Mouse (Mus musculus) heart, embryonic 15.5 days (tissue): ENCODE measurements around the gene Grik4. TPM values are rescaled to one million over a fixed set of nuclear protein-coding genes. Genes with fewer than 3 reads are reported as not detected.

ENCODE experiments used
- ATAC-seq: fragments of 200-750 bp; cut with Nextera tagmentation; replicated peaks from 2 replicates; pipeline ENCODE4 v1.8.0; 2017; ENCODE audit warnings: low read depth, moderate TSS enrichment; ENCODE audit not compliant: insufficient number of reproducible peaks, insufficient read depth, low FRiP score
- H3K27ac ChIP-seq: fragments of 300-500 bp; sonication (generic); 2 replicates; pipeline ENCODE4 v1.5.1; 2015; ENCODE audit warnings: mild to moderate bottlenecking, inconsistent platforms
- H3K27me3 ChIP-seq: fragments of 300-500 bp; sonication (generic); 2 replicates; pipeline ENCODE4 v1.6.1; 2015; ENCODE audit warnings: inconsistent platforms
- H3K36me3 ChIP-seq: fragments of 300-500 bp; sonication (generic); 2 replicates; pipeline ENCODE4 v1.6.1; 2015; ENCODE audit warnings: mild to moderate bottlenecking, inconsistent platforms
- H3K4me1 ChIP-seq: fragments of 300-500 bp; sonication (generic); replicated peaks from 2 replicates; pipeline ENCODE4 v1.6.1; 2015; ENCODE audit warnings: inconsistent platforms
- H3K4me2 ChIP-seq: fragments of 300-500 bp; sonication (generic); 2 replicates; pipeline ENCODE4 v1.6.1; 2015; ENCODE audit warnings: inconsistent platforms, mild to moderate bottlenecking, moderate library complexity
- H3K4me3 ChIP-seq: fragments of 300-500 bp; sonication (generic); 2 replicates; pipeline ENCODE4 v1.5.1; 2015; ENCODE audit warnings: mild to moderate bottlenecking, inconsistent platforms
- H3K9ac ChIP-seq: fragments of 300-500 bp; sonication (generic); 2 replicates; pipeline ENCODE4 v1.6.1; 2015; ENCODE audit warnings: mild to moderate bottlenecking, inconsistent platforms
- H3K9me3 ChIP-seq: fragments of 300-500 bp; sonication (generic); replicated peaks from 2 replicates; pipeline ENCODE4 v1.6.1; 2016; ENCODE audit warnings: inconsistent platforms
- WGBS: fragments of 180-500 bp; shearing (Covaris S2); methylation state at CpG from one replicate; pipeline ENCODE4 v1.1.7; 2015; ENCODE audit warnings: mixed read lengths; 5-methylcytosine and 5-hydroxymethylcytosine counted together
- polyA plus RNA-seq: library from polyadenylated mRNA; unstranded; fragments of >200 nt; fragmentation: Nextera tagmentation; extraction: Ambion mirVana; gene quantifications from 2 replicates; pipeline ENCODE4 v1.2.1, GENCODE M21; 2015

Grik4 gene
- polyA plus RNA-seq, 1 experiment from 2014 or later = 0.21 TPM

- Histone ChIP-seq H3K4me2 (no peak overlapping the region), H3K27ac (no peak overlapping the region), H3K9ac (no peak overlapping the region), H3K4me1 (peaks cover 7% of the 10 kb centered on the region; the same call in 1 of the 2 replicates), H3K27me3 (peaks cover 41% of the 10 kb centered on the region), H3K36me3 (no peaks in the 10 kb centered on the region), H3K4me3 (no peak overlapping the region), H3K9me3 (no peaks in the 10 kb centered on the region)
- WGBS = 25% methylated on average over 11 of the region's 11 CpGs
- no peak for ATAC-seq
Observed at GRCm38 (mm10) chr9:42882313-42882712, 62.0 kb downstream of the Grik4 start.

GRCm38 (mm10) chr9:42881040-42881439 is 63.3 kb downstream of the Grik4 start:
- Histone ChIP-seq H3K9me3 (no peaks in the 10 kb centered on the region), H3K4me1 (peaks cover 3% of the 10 kb centered on the region; the same call in 1 of the 2 replicates), H3K4me2 (no peak overlapping the region), H3K9ac (no peak overlapping the region), H3K4me3 (no peak overlapping the region), H3K36me3 (no peaks in the 10 kb centered on the region), H3K27ac (no peak overlapping the region), H3K27me3 (peaks cover 37% of the 10 kb centered on the region)
- no peak for ATAC-seq
- 68% methylated on average over 8 of the region's 8 CpGs for WGBS

- H3K9ac ChIP-seq = no peak overlapping the region
- H3K9me3 ChIP-seq = no peaks in the 10 kb centered on the region
- H3K4me2 ChIP-seq = no peak overlapping the region
- peaks cover 3% of the 10 kb centered on the region; the same call in 1 of the 2 replicates for H3K4me1 ChIP-seq
- WGBS = 21% methylated on average over 7 of the region's 7 CpGs
- no peaks in the 10 kb centered on the region for H3K36me3 ChIP-seq
- no peak for ATAC-seq
- peaks cover 24% of the 10 kb centered on the region for H3K27me3 ChIP-seq
- H3K27ac ChIP-seq = no peak overlapping the region
- H3K4me3 ChIP-seq = no peak overlapping the region
Observed at GRCm38 (mm10) chr9:42878401-42878800, 65.9 kb downstream of the Grik4 start.

- no peak for ATAC-seq
- Histone ChIP-seq H3K36me3 (no peaks in the 10 kb centered on the region), H3K4me1 (no peaks in the 10 kb centered on the region), H3K27ac (no peak overlapping the region), H3K4me2 (no peak overlapping the region), H3K9me3 (no peaks in the 10 kb centered on the region), H3K4me3 (no peak overlapping the region), H3K9ac (no peak overlapping the region), H3K27me3 (peaks cover 7% of the 10 kb centered on the region; the same call in 1 of the 2 replicates)
- WGBS = 80% methylated on average over 6 of the region's 6 CpGs
Observed at GRCm38 (mm10) chr9:42872885-42873284, 71.4 kb downstream of the Grik4 start.

- Histone ChIP-seq H3K27ac (no peak overlapping the region), H3K9ac (no peak overlapping the region), H3K36me3 (no peaks in the 10 kb centered on the region), H3K4me3 (no peak overlapping the region), H3K27me3 (peaks cover 6% of the 10 kb centered on the region; the same call in 1 of the 2 replicates), H3K4me1 (no peaks in the 10 kb centered on the region), H3K4me2 (no peak overlapping the region), H3K9me3 (no peaks in the 10 kb centered on the region)
- WGBS = 56% methylated on average over 4 of the region's 4 CpGs
- ATAC-seq = no peak
Observed at GRCm38 (mm10) chr9:42871681-42872080, 72.6 kb downstream of the Grik4 start.

- H3K9me3 ChIP-seq = no peaks in the 10 kb centered on the region
- H3K27me3 ChIP-seq = peaks cover 6% of the 10 kb centered on the region; the same call in 1 of the 2 replicates
- no peaks in the 10 kb centered on the region for H3K36me3 ChIP-seq
- H3K9ac ChIP-seq = no peak overlapping the region
- 49% methylated on average over 9 of the region's 9 CpGs for WGBS
- H3K4me1 ChIP-seq = peaks cover 9% of the 10 kb centered on the region
- H3K4me2 ChIP-seq = no peak overlapping the region
- no peak overlapping the region for H3K27ac ChIP-seq
- no peak overlapping the region for H3K4me3 ChIP-seq
- no peak for ATAC-seq
Observed at GRCm38 (mm10) chr9:42870257-42870656, 74.0 kb downstream of the Grik4 start.

- H3K4me3 ChIP-seq = no peak overlapping the region
- H3K9me3 ChIP-seq = no peaks in the 10 kb centered on the region
- no peak overlapping the region for H3K27ac ChIP-seq
- H3K4me1 ChIP-seq = peaks cover 13% of the 10 kb centered on the region
- 66% methylated on average over 10 of the region's 10 CpGs for WGBS
- no peak overlapping the region for H3K4me2 ChIP-seq
- H3K9ac ChIP-seq = no peak overlapping the region
- H3K27me3 ChIP-seq = peaks cover 6% of the 10 kb centered on the region; the same call in 1 of the 2 replicates
- H3K36me3 ChIP-seq = no peaks in the 10 kb centered on the region
- ATAC-seq = no peak
Observed at GRCm38 (mm10) chr9:42868508-42868907, 75.8 kb downstream of the Grik4 start.

- peaks cover 13% of the 10 kb centered on the region for H3K4me1 ChIP-seq
- no peaks in the 10 kb centered on the region for H3K9me3 ChIP-seq
- 82% methylated on average over 4 of the region's 4 CpGs for WGBS
- no peak for ATAC-seq
- H3K4me3 ChIP-seq = no peak overlapping the region
- H3K36me3 ChIP-seq = no peaks in the 10 kb centered on the region
- peaks cover 6% of the 10 kb centered on the region; the same call in 1 of the 2 replicates for H3K27me3 ChIP-seq
- no peak overlapping the region for H3K4me2 ChIP-seq
- H3K9ac ChIP-seq = no peak overlapping the region
- H3K27ac ChIP-seq = no peak overlapping the region
Observed at GRCm38 (mm10) chr9:42866650-42867049, 77.6 kb downstream of the Grik4 start.

GRCm38 (mm10) chr9:42865036-42865829 is 79.1 kb downstream of the Grik4 start:
- Histone ChIP-seq H3K9ac (no peak overlapping the region), H3K9me3 (no peaks in the 10 kb centered on the region), H3K4me3 (no peak overlapping the region), H3K27ac (peak overlapping the region; percentile 42; the same call in 1 of the 2 replicates), H3K36me3 (no peaks in the 10 kb centered on the region), H3K4me1 (peaks cover 13% of the 10 kb centered on the region), H3K27me3 (peaks cover 6% of the 10 kb centered on the region; the same call in 1 of the 2 replicates), H3K4me2 (no peak overlapping the region)
- WGBS = 50% methylated on average over 11 of the region's 11 CpGs
- ATAC-seq = 0 out of 2 replicates have a peak, but pooled peaks have one; percentile 23

- Histone ChIP-seq H3K27me3 (no peaks in the 10 kb centered on the region; the same call in 1 of the 2 replicates), H3K9ac (no peak overlapping the region), H3K4me3 (no peak overlapping the region), H3K9me3 (no peaks in the 10 kb centered on the region), H3K4me2 (no peak overlapping the region), H3K27ac (no peak overlapping the region), H3K4me1 (peaks cover 13% of the 10 kb centered on the region), H3K36me3 (no peaks in the 10 kb centered on the region)
- 76% methylated on average over 5 of the region's 5 CpGs for WGBS
- no peak for ATAC-seq
Observed at GRCm38 (mm10) chr9:42863360-42863759, 80.9 kb downstream of the Grik4 start.

- WGBS = 77% methylated on average over 6 of the region's 6 CpGs
- H3K9ac ChIP-seq = no peak overlapping the region
- H3K27me3 ChIP-seq = no peaks in the 10 kb centered on the region
- no peaks in the 10 kb centered on the region for H3K9me3 ChIP-seq
- ATAC-seq = no peak
- no peaks in the 10 kb centered on the region for H3K36me3 ChIP-seq
- H3K4me1 ChIP-seq = peaks cover 13% of the 10 kb centered on the region
- H3K4me3 ChIP-seq = no peak overlapping the region
- H3K27ac ChIP-seq = no peak overlapping the region
- H3K4me2 ChIP-seq = no peak overlapping the region
Observed at GRCm38 (mm10) chr9:42861711-42862110, 82.6 kb downstream of the Grik4 start.

GRCm38 (mm10) chr9:42861238-42861637 is 83.1 kb downstream of the Grik4 start:
- Histone ChIP-seq H3K4me2 (no peak overlapping the region), H3K27me3 (no peaks in the 10 kb centered on the region), H3K36me3 (no peaks in the 10 kb centered on the region), H3K9ac (no peak overlapping the region), H3K4me3 (no peak overlapping the region), H3K4me1 (peaks cover 13% of the 10 kb centered on the region), H3K27ac (no peak overlapping the region), H3K9me3 (no peaks in the 10 kb centered on the region)
- 77% methylated on average over 11 of the region's 11 CpGs for WGBS
- ATAC-seq = no peak
